Mouse (Mus musculus): ENCODE measurements around the gene Dnah10. TPM values are rescaled to one million over a fixed set of nuclear protein-coding genes. Genes with fewer than 3 reads are reported as not detected.

The Dnah10 gene
- polyA plus RNA-seq, 1 experiment, result 16.2 TPM

DNA sequence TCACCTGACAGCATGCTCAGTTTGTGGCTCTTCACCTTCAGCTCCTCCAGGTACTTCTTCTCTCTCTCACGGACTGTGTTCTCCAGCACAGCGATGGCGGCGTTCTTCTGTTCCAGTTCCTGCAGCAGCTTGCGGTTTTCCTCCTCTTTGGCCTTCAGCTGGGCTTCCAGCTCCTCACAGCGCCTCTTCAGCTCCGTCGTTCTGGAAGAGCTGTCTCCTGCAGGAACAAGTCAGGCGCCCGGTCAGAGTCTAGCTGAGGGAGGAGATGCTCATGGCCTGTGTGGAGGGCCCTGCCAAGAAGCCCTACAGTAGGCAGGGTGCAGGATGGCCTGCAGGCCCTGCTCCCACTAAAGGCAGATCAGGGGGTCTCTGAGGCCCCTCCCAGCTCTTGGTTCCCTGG is 111.2 kb downstream of the Dnah10 start:
- no peak overlapping the region for H3K27ac ChIP-seq (ENCODE audit: control insufficient read depth, insufficient read depth, low read depth, low read length)
- H3K36me3 ChIP-seq (ENCODE audit: control insufficient read depth, insufficient read depth, low read length), result no peaks in the 10 kb centered on the region; the same call in 1 of the 2 replicates
- no peaks in the 10 kb centered on the region for H3K4me1 ChIP-seq (ENCODE audit: control insufficient read depth, insufficient read depth, low read length)
- H3K4me3 ChIP-seq (ENCODE audit: control insufficient read depth, low read depth, low read length), result no peak overlapping the region
- TF ChIP-seq POLR2A (IDR thresholded peaks at IDR 0.05; ENCODE audit: control insufficient read depth, low read depth, low read length) (no peak), CTCF (IDR thresholded peaks at IDR 0.05; ENCODE audit: control insufficient read depth, insufficient read depth, insufficient replicate concordance, low read depth, low read length) (no peak)
- H3K27me3 ChIP-seq (ENCODE audit: control insufficient read depth, insufficient read depth, low read length), result no peaks in the 10 kb centered on the region

DNA sequence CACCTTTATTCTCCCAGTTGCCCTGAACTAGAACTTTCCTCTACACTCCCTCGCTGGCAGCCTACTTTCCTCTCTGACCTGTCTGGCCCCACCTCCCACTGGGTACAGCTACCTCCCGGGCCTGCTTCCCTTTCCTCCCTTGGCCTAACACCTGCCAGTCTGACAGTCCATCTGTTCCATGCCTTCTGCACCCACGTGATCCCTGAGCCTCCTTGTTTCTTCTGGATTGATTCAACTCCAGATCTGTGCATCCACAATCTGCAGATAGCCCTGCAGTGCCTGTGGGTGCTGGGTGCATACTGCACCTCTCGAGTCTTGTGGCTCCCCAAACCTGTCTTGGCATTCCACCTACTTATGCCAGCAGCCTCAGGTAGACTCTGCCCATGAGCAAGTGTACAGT is 111.7 kb downstream of the Dnah10 start:
- H3K27me3 ChIP-seq (ENCODE audit: control insufficient read depth, insufficient read depth, low read length), result no peaks in the 10 kb centered on the region
- H3K4me3 ChIP-seq (ENCODE audit: control insufficient read depth, low read depth, low read length), result no peak overlapping the region
- no peaks in the 10 kb centered on the region; the same call in 1 of the 2 replicates for H3K36me3 ChIP-seq (ENCODE audit: control insufficient read depth, insufficient read depth, low read length)
- H3K4me1 ChIP-seq (ENCODE audit: control insufficient read depth, insufficient read depth, low read length), result no peaks in the 10 kb centered on the region
- H3K27ac ChIP-seq (ENCODE audit: control insufficient read depth, insufficient read depth, low read depth, low read length), result no peak overlapping the region
- TF ChIP-seq CTCF (IDR thresholded peaks at IDR 0.05; ENCODE audit: control insufficient read depth, insufficient read depth, insufficient replicate concordance, low read depth, low read length) (no peak), POLR2A (IDR thresholded peaks at IDR 0.05; ENCODE audit: control insufficient read depth, low read depth, low read length) (no peak)

DNA sequence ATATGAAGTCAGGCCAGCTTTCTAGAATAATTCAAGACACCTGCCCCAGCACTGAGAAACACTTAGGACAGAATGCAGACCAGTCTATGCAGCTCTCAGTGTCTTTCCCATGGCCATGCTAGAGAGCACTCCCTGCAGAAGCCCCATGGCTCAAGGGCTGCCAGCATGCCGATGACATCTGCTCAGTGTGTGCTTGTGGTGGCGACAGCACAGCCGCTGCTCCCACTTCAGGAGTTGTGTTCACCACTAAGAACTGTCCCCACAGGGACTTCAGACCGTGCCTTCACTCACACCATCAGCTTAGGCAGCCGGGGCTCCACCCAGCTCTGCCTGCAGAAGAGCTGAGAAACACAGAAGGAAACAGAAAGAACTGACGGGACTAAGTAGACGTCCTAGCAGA is 115.3 kb downstream of the Dnah10 start:
- TF ChIP-seq POLR2A (IDR thresholded peaks at IDR 0.05; ENCODE audit: control insufficient read depth, low read depth, low read length), result no peak
- no peak for TF ChIP-seq CTCF (IDR thresholded peaks at IDR 0.05; ENCODE audit: control insufficient read depth, insufficient read depth, insufficient replicate concordance, low read depth, low read length)
- Histone ChIP-seq H3K36me3 (ENCODE audit: control insufficient read depth, insufficient read depth, low read length) (no peaks in the 10 kb centered on the region; the same call in 1 of the 2 replicates), H3K4me1 (ENCODE audit: control insufficient read depth, insufficient read depth, low read length) (no peaks in the 10 kb centered on the region), H3K27ac (ENCODE audit: control insufficient read depth, insufficient read depth, low read depth, low read length) (no peak overlapping the region), H3K4me3 (ENCODE audit: control insufficient read depth, low read depth, low read length) (no peak overlapping the region), H3K27me3 (ENCODE audit: control insufficient read depth, insufficient read depth, low read length) (no peaks in the 10 kb centered on the region)

DNA sequence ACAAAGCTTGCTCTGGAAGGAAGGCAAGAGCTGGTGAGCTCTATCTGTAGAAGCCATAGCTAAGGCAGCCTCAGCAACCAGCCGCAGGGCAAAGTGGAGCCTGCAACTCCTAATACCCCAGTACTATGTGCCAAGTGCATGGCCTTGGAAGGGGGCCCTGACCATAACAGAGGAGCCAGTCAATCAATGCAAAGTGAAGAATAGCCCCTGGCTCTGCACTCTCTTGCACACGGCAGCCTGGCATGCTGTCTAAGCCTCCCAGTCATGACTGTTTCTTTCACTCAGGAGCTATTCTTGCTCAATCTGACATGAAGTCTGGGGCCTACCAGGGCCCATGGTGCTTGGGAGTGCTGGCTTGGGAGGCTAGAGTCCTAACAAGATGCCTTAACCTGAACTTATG is 115.8 kb downstream of the Dnah10 start:
- Histone ChIP-seq H3K27me3 (ENCODE audit: control insufficient read depth, insufficient read depth, low read length) (no peaks in the 10 kb centered on the region), H3K4me1 (ENCODE audit: control insufficient read depth, insufficient read depth, low read length) (no peaks in the 10 kb centered on the region), H3K27ac (ENCODE audit: control insufficient read depth, insufficient read depth, low read depth, low read length) (no peak overlapping the region), H3K4me3 (ENCODE audit: control insufficient read depth, low read depth, low read length) (no peak overlapping the region), H3K36me3 (ENCODE audit: control insufficient read depth, insufficient read depth, low read length) (no peaks in the 10 kb centered on the region; the same call in 1 of the 2 replicates)
- TF ChIP-seq CTCF (IDR thresholded peaks at IDR 0.05; ENCODE audit: control insufficient read depth, insufficient read depth, insufficient replicate concordance, low read depth, low read length), result no peak
- TF ChIP-seq POLR2A (IDR thresholded peaks at IDR 0.05; ENCODE audit: control insufficient read depth, low read depth, low read length), result no peak

GRCm38 (mm10) chr5:124843386-124843785 is 118.5 kb downstream of the Dnah10 start:
- Histone ChIP-seq H3K27me3 (ENCODE audit: control insufficient read depth, insufficient read depth, low read length) (no peaks in the 10 kb centered on the region), H3K27ac (ENCODE audit: control insufficient read depth, insufficient read depth, low read depth, low read length) (no peak overlapping the region), H3K4me1 (ENCODE audit: control insufficient read depth, insufficient read depth, low read length) (no peaks in the 10 kb centered on the region), H3K4me3 (ENCODE audit: control insufficient read depth, low read depth, low read length) (no peak overlapping the region), H3K36me3 (ENCODE audit: control insufficient read depth, insufficient read depth, low read length) (no peaks in the 10 kb centered on the region; the same call in 1 of the 2 replicates)
- TF ChIP-seq CTCF (IDR thresholded peaks at IDR 0.05; ENCODE audit: control insufficient read depth, insufficient read depth, insufficient replicate concordance, low read depth, low read length) (no peak), POLR2A (IDR thresholded peaks at IDR 0.05; ENCODE audit: control insufficient read depth, low read depth, low read length) (no peak)

- no peaks in the 10 kb centered on the region; the same call in 1 of the 2 replicates for H3K36me3 ChIP-seq (ENCODE audit: control insufficient read depth, insufficient read depth, low read length)
- no peaks in the 10 kb centered on the region for H3K27me3 ChIP-seq (ENCODE audit: control insufficient read depth, insufficient read depth, low read length)
- no peak for TF ChIP-seq CTCF (IDR thresholded peaks at IDR 0.05; ENCODE audit: control insufficient read depth, insufficient read depth, insufficient replicate concordance, low read depth, low read length)
- no peak for TF ChIP-seq POLR2A (IDR thresholded peaks at IDR 0.05; ENCODE audit: control insufficient read depth, low read depth, low read length)
- no peak overlapping the region for H3K27ac ChIP-seq (ENCODE audit: control insufficient read depth, insufficient read depth, low read depth, low read length)
- H3K4me3 ChIP-seq (ENCODE audit: control insufficient read depth, low read depth, low read length), result no peak overlapping the region
- no peaks in the 10 kb centered on the region for H3K4me1 ChIP-seq (ENCODE audit: control insufficient read depth, insufficient read depth, low read length)
These were observed 120.0 kb downstream of the Dnah10 start for GRCm38 (mm10) chr5:124844929-124845328.

DNA sequence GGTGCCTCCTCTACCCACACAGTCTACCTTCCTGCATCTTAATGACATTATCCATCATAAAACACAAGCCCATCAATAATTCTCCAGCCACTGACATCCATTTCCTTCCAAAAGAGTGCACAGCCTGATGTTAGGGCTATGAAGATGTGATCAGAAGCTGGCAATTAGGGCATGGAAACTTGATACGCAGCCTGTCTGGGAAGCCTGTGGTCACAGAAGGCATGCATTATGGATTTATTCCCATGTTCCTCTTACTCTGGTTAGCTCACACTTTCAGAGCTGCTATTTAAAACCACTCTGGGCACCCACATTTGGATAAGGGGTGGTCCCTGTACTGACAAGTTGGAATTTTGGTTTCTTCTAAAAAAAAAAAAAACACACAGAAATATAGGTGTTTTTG is 122.1 kb downstream of the Dnah10 start:
- no peak overlapping the region for H3K27ac ChIP-seq (ENCODE audit: control insufficient read depth, insufficient read depth, low read depth, low read length)
- no peaks in the 10 kb centered on the region for H3K27me3 ChIP-seq (ENCODE audit: control insufficient read depth, insufficient read depth, low read length)
- H3K36me3 ChIP-seq (ENCODE audit: control insufficient read depth, insufficient read depth, low read length), result no peaks in the 10 kb centered on the region; the same call in 1 of the 2 replicates
- no peak overlapping the region for H3K4me3 ChIP-seq (ENCODE audit: control insufficient read depth, low read depth, low read length)
- TF ChIP-seq CTCF (IDR thresholded peaks at IDR 0.05; ENCODE audit: control insufficient read depth, insufficient read depth, insufficient replicate concordance, low read depth, low read length), result no peak
- H3K4me1 ChIP-seq (ENCODE audit: control insufficient read depth, insufficient read depth, low read length), result no peaks in the 10 kb centered on the region

- Histone ChIP-seq H3K4me1 (ENCODE audit: control insufficient read depth, insufficient read depth, low read length) (no peaks in the 10 kb centered on the region), H3K36me3 (ENCODE audit: control insufficient read depth, insufficient read depth, low read length) (no peaks in the 10 kb centered on the region), H3K4me3 (ENCODE audit: control insufficient read depth, low read depth, low read length) (no peak overlapping the region), H3K27ac (ENCODE audit: control insufficient read depth, insufficient read depth, low read depth, low read length) (no peak overlapping the region), H3K27me3 (ENCODE audit: control insufficient read depth, insufficient read depth, low read length) (no peaks in the 10 kb centered on the region)
- TF ChIP-seq POLR2A (IDR thresholded peaks at IDR 0.05; ENCODE audit: control insufficient read depth, low read depth, low read length) (no peak), CTCF (IDR thresholded peaks at IDR 0.05; ENCODE audit: control insufficient read depth, insufficient read depth, insufficient replicate concordance, low read depth, low read length) (no peak)
These were observed 124.1 kb downstream of the Dnah10 start for GRCm38 (mm10) chr5:124848994-124849393.
